Mouse (Mus musculus) left cerebral cortex, adult 18-20 months (tissue): ENCODE results near the gene Ltf. TPM values are rescaled to one million over a fixed set of nuclear protein-coding genes. Genes with fewer than 3 reads are reported as not detected.

ENCODE experiments used
- DNase-seq, 2 experiments: peaks; one replicate each; pipeline ENCODE4 v3.0.0; 2021 to 2022; ENCODE audit warnings: low spot score in 2 of 2, mixed read lengths in 1 of 2
- total RNA-seq, 2 experiments: library from RNA; stranded (reverse); gene quantifications; 2 replicates each; pipeline ENCODE4 v1.2.3; 2021

Gene Ltf
- total RNA-seq, 2 experiments from 2014 or later: 0.72 TPM; not detected in 1

DNA sequence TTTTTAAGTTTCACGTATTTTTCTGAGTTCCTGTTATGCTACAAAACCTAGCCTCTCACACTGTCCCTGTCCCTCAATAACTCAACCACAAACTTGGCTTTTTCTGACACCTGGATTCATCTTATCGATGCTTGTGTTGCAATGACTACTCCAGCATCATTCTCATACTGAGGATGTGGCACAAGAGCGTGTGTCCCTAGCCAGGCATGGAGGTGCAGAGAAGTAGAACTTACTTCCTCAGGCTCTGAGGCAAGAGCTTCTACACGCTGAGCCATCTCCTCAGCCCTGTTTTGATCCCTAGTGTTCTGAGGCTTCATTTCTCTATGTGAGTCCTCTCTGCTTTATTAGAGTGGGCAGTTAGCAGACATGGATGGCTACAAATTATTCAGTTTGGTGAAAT lies 14.6 kb downstream of the Ltf start:
- no peak for DNase-seq

DNA sequence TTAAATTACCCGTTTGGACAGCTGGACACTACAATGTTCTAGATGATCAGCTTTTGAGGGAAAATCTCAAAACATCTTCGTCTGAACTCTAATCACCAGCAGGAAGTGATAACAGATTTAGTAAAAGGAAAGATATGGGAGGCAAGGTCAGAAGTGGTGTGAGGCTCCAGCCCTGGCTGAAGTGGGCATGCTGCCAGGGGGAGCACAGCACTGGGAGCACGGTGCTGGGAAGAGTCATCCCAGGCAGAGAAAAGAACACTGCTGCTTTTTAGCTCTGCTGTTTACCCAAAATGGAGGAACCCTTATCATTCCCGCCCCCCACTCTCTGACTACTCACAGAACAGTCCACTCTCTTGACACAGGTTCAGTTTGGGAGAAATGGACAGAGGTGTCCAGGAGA lies 20.9 kb downstream of the Ltf start:
- no peak for DNase-seq

DNA sequence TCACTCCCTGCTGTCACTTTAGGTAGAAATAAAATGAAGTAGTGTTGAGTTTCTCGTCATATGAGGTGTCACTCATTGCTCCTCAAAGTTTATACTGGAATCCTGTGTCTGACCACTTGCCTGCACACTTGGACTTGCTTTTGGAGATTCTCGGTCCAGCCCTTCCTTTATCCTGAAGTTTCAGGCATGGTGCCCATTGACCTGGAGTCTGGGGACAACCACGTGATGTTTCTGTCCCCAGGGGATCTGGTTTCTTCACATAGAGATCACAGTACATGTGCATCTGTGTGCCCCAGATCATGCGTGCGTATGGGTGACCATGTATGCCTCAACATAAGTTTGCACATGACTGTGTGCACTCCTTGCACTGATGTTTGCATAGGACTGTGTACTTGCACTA lies 23.2 kb downstream of the Ltf start:
- no peak for DNase-seq

DNA sequence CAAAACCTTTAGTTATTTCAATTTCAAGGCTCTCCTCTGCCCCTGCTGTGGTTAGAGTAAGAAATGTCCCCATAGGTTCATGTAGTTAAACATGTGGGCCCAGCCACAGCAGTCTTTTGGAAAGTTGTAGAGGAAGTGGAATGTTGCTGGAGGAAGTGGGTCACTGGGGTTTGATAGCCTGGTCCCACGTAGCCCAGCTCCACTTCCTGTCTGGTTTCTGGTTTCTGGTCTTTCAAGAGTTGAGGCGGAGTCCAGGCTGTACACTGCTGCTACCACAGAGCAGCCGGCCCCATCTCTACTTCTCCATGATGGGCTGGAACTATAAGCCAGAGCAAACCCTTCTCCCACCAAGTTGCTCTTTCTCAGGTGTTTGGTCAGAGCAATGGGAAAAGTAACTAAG lies 27.2 kb downstream of the Ltf start:
- DNase-seq: no peak

DNA sequence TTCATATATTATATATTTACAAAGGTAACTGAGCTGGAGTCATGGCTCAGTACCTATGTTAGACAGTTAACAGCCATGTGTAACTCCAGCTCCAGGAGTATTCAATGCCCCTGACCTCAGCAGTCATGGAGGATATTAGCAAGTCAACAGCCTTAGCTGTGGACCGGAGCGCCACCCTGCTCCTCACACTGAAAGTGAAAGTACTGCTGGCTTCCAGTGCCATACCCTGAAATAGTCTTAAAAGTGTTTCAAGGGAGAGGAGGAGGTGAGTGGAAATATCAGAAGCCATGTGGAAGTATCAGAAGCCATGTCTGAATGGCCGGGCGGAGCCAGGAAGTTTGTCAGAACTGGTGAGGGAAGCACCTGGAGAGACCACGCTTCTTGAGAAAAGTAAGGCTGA lies 28.2 kb downstream of the Ltf start:
- DNase-seq: no peak

DNA sequence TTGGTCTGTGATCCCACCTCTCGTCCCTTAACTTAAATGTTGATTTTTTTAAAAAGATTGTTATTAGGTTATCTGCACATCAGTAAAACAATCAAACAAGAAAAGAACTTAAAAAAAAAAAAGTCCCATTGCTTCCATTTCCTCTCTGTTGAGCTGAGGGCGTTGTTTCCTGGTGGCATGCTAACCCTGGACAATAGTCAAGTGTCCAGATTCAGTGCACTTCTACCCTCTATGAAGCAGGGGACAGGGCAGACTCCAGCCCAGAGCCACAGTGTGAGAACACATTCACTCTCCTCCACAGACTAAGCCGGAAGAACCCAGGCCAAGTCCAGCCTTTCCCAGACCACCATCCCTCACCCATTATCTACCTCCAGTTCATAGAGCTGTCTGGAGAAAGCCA lies 29.4 kb downstream of the Ltf start:
- DNase-seq: no peak

DNA sequence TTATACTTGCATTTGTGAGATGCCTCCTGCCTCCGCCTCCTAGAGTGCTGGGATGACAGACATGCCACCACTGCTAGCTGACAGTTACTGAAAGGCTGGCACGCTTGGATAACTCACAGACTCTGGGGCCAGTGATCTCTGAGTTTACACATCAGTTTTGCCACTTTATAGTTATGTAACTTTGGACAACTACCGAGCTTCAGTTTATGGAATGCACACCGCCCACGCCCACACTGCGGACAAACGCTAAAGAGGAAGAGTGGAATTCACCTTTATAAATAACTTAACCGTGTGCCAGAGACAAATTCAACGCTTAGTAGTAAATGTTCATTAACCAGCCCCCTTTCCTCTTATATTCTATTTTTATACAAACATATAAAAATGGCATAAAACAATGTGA lies 35.9 kb downstream of the Ltf start:
- DNase-seq: no peak

DNA sequence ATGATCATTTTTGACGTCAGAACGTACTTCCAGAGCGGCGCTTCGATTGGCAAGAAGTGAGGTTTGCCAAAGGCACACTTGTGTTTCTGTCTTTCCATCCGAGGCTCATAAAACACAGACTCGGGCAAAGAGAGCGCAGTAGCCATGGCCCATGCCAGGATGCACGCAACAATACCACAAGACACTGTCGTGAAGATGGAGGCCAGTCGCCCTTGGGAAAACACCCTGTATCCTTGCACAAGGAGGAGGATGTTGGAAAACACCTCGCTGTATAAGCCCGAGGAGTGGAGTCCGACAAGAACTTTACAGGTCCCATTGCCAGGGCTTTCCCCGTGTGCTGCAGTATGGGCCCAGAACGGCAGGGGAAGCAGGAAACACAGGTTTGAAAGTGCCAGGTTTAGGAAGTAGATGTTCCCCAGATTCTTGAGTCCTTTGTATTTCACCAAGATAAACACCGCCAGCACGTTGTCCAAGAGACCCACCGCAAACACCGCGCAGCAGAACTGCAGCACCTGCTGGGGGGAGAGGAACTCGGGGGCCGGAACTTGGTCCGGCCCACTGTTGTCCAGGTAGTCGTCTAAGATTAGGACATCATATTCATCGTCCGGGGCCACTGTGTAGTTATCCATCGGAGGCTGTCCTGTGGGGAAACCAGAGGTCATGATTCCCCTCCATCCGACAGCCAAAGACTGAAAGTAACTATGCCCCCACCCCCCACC lies 36.9 kb downstream of the Ltf start:
- no peak for DNase-seq

DNA sequence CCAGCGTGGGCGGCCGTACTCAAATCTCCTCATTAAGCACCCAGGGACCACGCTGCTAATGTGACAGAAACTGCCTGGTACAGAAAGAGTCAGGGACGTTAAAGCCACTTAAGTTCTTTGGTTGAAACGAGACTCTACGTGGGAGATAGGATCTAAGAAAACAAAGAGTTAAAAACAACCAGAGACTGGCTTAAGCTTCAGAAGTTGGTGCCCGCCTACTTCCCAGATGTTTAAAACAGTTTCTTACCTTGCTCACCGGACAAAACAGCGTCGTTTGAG lies 37.4 kb downstream of the Ltf start:
- DNase-seq: no peak

DNA sequence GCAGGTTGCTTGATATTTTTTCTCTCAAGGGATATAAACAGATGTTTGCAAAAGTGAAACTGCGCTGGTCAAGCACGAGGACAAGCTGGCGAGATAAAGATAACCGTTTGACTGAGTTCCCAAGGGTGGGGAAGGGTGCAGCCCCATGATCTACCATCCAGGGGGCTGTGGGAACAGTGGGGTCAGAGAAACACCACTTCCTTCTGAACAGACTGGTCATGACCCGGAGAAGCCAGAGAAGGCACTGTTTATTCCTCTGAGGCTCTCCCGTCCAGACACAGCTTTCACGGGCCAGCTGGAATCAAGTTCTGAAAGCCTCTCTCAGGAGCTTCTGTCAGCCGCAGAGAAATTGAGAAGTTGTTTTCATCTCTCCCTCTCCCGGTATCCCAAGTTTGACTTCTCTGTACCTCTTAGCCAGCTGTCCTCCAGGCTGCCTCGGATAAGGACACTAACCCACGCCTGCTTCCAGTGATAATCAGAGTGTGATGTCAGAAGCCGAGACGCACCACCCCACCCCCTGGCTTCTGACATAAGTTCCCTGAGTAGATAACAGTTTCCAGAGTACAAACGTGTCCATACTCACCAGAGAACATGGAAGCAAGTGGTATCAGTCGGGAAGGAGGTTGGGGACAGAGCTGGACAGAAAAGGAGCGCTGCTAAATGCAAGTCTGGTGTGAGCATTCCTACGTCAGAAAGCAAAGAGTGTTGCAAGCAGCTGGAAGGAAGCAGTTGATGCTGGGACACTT lies 37.9 kb downstream of the Ltf start, which contains the start of gene Ccrl2:
TSS of gene Ccrl2 (minus strand) at position 722 of the 746 bp plus-strand sequence.
- peak in 1 of 2 experiments; percentile 6 for DNase-seq

DNA sequence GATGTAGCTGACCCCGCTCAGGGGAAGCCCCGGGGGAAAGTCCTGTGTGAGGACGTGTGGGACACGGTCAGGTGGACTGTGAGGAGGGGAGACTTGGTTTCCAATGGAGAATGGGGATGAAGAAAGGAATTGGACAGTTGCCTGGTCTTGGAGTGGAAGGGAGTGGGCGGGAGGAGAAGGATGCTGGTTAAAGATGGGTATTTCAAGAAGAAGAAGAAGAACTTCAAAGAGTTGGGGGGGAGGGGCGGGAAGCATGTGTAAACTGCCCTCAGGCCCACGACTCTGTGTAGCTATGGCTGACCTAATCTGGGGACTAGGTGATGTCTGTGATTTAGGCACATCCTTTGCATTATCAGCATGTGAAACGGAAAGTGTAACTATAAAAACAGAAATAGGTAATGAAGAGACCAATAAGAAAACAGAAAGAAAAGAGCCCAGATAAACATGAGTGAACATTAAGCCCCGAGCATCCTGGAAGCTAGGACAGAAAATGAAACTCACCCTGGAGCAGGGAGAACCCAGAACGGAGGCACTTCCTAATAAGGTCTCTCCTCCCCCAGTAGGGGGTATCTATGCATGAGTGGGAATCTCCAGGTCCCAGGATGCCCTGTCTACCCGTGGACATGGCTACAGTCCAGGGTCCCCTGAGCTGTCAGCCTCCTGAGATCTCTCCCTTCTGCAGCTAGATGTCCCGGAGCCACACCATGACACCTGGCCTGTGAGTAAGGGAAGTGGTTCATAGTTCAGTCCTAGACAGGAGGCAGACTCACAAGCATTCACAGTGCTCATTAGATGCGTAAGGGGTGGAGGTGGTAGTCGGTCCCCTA lies 38.7 kb downstream of the Ltf start:
- DNase-seq: no peak

DNA sequence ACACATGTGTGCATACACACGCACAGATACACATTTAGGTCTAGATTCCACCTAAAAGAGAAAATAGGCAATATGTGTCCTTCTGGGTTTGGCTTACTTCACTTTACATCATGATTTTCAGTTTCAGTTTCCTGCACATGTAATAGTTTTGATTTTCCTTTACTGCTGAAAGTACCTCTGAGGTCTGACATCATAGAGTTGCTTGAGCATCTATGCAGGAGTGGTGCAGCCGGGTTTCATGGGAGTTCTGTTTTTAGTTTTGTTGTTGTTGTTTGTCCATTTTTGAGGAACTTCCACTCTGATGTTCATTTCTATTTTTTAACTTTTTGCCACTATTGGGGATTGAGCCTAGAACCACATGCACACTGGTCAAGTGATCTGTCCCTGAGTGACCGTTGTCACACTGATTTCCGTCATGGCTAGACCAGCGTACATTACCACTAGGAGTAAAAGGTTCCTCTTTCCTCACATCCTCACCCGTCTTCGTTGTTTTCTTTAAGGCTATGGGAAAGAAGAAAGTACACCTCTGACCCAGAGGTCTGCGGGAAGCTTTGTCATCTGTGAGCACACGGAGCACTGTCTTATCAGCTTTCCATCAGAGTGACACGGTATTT lies 40.0 kb downstream of the Ltf start:
- DNase-seq: no peak

DNA sequence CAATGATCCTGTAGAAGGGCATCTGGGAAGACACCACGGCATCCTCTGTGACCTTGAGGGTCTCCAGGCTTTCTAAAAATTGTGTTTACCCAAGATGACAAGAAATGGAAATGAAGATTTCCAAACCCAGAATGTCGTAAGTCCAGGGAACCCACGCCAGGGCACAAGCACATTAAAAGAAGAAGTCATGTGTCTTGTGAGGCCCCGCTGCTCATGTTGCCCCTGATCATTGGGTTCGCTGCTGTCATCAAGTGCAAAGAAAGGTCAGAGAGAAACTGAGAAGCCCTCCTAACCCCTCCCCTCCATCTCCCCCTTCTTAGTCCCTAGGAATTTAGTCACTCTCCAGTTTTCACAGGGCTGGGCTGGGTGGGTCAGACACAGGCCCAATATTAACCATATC lies 43.8 kb downstream of the Ltf start:
- no peak for DNase-seq

DNA sequence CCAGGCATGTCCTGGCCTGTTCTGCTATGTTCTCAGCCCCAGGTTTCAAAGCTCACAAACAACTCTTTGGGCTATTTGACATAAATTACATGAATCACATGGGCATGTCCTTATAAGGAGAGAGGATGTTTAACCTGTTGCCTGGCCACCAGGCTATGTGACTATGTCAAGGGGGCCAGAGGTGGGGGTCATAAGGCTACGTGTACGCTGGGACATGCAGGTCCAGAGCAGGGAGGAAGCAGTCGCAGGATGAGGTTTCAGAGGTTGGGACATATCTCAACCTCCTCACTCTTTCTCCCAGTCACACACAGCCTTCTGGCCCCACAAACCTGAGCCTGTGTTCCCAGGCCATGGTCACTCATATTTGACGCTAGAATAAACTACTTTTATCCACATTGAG lies 48.0 kb downstream of the Ltf start:
- DNase-seq: no peak

DNA sequence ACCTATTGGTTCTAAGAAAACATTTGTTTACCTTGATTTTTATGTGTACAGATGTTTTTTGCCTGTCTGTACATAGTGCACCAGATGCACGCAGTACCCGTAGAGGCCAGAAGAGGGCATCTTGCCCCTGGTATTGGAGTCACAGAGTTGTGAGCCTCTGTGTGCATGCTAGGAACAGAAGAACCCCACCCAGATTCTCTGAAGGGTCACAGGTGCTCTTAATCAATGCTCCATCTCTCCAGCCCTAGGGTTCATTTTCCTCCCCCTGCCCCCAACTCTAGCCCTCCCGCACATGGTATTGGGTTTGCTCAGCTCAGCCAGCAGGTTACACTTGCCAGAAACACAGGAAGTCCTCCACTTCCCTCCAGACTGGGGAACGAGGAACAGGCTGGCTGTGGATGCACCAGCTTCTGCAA lies 51.5 kb downstream of the Ltf start:
- peak; percentile 12 to 34 for DNase-seq

DNA sequence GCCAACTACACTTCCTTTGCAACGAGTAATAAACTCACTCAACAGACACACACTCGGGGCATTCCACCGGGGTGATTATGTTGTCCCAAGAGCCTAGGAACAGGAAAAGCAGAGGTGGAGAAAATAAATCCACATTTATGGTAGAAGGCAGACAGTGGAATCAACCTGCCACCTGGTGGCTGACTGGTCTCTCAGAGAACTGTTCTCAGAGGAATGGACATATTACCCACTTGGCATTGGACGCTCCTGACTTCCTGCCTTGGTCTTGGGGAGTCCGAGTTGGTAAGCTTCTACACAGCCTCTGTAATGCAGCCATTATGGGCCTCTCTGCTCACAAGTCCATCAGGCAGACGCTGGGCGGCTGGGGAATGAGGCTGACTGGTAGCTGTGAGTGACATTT lies 53.1 kb downstream of the Ltf start:
- DNase-seq: peak; percentile 17 to 26

DNA sequence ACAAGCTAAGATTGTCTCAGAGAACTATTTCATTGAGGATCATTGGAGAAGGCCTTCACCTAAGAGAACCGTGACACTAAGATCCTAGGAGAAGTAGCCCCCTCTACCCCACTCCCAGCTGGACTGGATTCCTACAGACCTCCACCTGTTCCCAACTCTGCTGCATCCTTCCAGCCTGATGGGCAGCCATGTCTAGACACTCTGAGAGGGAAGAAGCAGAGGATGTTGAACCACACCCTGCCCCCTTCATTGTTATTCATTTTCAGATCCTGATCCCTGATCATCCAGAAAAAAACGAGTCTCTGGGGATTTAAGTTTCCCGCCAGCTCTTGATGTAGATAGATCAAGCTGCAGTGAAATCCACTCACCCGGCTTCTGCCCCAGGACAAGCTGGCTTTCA lies 53.9 kb downstream of the Ltf start:
- DNase-seq: no peak

DNA sequence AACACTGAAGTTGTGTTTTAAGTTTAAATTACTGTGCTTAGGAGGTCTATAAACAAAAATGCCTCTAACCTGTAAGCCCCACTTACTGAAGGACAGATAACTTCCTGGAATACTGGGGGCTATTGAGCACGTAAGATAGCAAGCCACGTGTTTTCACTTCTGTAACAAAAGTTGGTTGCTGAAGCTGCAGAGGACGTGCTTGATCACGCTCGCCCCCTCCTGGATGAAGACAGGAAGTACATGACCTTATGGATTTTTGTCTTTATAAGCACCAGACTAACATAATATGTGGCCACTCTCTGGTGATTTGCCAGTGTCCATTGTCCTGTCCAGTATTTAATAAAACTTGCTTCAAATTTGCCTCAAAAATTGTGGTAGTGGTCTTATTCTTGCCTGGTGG lies 58.7 kb downstream of the Ltf start:
- DNase-seq: peak; percentile 21 to 33

DNA sequence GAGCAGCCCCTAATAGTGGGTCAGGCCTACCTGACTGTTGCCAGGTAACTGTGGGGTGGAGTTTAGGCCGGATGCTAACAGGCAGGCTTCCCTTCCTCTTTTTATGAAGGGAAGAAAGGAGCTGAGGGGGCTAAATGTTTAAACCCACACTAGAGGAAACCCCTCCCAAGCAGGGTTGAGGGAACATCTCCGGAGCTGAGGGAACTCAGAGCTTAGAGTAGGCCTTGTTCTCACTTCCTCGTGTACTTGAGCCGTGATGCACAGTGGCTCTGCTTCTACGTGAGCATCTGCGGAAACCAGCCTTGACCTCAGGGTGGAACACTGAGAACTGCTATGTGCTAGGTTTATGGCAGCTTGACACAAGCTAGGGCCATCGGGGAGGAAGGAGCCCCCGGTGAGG lies 61.7 kb downstream of the Ltf start:
- no peak for DNase-seq

DNA sequence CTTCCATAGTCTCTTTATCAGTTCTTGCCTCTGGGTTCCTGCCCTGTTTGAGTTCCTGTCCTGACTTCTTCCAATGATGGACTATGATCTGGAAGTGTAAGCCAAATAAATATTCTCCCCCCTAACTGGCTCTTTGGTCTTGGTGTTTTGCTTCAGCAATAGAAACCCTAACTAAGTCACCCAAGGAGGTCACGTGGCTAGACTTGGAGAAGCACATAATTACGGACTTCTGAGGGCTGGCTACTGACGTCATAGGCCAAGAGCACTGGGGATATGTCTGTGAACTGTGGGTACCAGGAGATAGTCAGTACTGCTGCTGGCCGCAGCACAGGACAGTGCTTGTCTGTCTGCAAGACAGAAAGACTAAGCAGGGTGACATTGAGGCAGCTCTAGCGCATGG lies 62.7 kb downstream of the Ltf start:
- DNase-seq: no peak

DNA sequence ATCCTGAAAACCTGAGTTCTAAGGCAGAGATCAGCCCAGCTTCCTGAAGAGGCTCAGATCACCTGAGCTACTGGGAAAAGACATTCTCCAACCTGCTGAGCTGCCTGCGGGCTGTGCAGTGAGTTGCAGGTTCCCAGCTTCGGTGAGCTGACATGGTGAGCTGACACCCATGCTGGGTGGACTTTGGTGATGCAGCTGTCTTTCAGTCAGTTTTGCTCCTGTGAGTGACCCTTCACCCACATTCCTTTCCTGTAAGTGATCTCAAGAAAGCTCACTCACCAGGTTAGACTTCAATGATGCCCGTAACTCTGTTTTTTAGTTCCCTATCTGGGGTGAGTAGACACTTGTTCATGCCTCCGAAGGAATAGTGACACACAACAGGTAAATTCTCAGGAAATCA lies 66.3 kb downstream of the Ltf start:
- no peak for DNase-seq

DNA sequence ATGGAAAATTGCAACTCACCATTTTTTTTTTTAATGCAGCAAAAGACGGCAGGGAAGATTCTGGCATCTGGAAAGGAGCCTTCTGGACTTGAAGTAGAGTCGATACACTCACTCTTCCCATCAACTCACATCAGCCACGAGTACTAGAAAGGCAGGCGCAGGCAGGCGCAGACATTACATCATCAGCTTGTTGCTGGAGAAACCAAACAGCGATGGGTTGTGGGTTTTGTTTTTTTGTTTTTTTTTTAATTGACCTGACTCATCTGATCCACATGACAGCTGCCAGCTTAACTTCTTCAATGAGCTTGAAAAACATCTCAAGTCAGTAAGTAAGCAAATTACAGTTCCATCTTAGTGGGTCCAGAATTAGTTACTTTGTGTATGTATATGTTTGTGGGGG lies 67.1 kb downstream of the Ltf start:
- DNase-seq: no peak
